Mouse (Mus musculus): ENCODE measurements around the gene Car11. TPM values are rescaled to one million over a fixed set of nuclear protein-coding genes. Genes with fewer than 3 reads are reported as not detected.
A peak's percentile ranks its signal among the peaks of the same experiment; 100 is the strongest.
"Not testable (repeated sequence)": the region's sequence is repeated elsewhere in the genome, so short reads cannot be mapped to it uniquely, and the experiment has no call there.

The Car11 gene
- polyA plus RNA-seq (2015; fragmentation: Nextera tagmentation; extraction: Ambion mirVana), result 10.7 and 11.6 TPM in 2 replicates

GRCm38 (mm10) chr7:45699523-45700141 is at the start of gene Car11:
Gene Car11, plus strand, starts transcription at chr7:45699843.
- no peak for ATAC-seq (ENCODE audit: low FRiP score, low TSS enrichment)

DNA sequence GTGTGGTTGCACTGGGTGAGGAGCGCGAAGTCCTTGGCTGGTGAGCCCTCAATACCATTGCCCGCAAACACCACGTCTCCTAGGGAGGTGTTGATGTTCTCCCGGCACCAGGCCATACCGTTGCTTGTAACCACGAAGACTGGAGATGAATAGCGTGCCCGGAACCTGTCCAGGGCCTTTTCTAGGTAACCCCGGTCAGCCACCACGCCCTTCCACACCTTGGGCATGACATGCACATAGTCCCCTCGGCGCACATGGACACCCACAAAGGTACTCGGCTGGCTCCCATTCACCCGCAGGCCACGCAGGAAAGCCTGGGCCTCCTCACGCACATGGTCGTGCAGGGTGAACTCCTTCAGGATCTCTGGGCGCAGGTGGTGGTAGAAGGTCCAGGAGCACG is 49.2 kb upstream of the Car11 start:
- WGBS, result 95% methylated on average over 19 of the region's 20 CpGs
- not testable (repeated sequence) for ATAC-seq (ENCODE audit: low FRiP score, low TSS enrichment); H3K9ac ChIP-seq (replicated peaks; ENCODE audit: low read length); H3K4me2 ChIP-seq (replicated peaks; ENCODE audit: low read depth, low read length); H3K36me3 ChIP-seq (ENCODE audit: insufficient read depth, low read length); H3K4me3 ChIP-seq (ENCODE audit: low read length); H3K9me3 ChIP-seq (ENCODE audit: low read length); H3K27me3 ChIP-seq (ENCODE audit: insufficient read depth, low read length); H3K4me1 ChIP-seq (ENCODE audit: insufficient read depth, low read length); H3K27ac ChIP-seq (ENCODE audit: low read length)

More at GRCm38 (mm10) chr7:45699523-45700141, at the start of gene Car11:
- H3K4me3 ChIP-seq (ENCODE audit: low read length), result peak within 1 kb of the TSS; percentile 51
- no peaks in the 10 kb centered on the region for H3K9me3 ChIP-seq (ENCODE audit: low read length)
- peak within 1 kb of the TSS; percentile 89 for H3K4me2 ChIP-seq (replicated peaks; ENCODE audit: low read depth, low read length)
- peaks cover 23% of the 10 kb centered on the region for H3K27me3 ChIP-seq (ENCODE audit: insufficient read depth, low read length)
- peak within 1 kb of the TSS; percentile 70 for H3K9ac ChIP-seq (replicated peaks; ENCODE audit: low read length)
- WGBS, result 2% methylated on average over 30 of the region's 36 CpGs
- H3K4me1 ChIP-seq (ENCODE audit: insufficient read depth, low read length), result peaks cover 28% of the 10 kb centered on the region
- no peak within 1 kb of the TSS for H3K27ac ChIP-seq (ENCODE audit: low read length)
- H3K36me3 ChIP-seq (ENCODE audit: insufficient read depth, low read length), result no peaks in the 10 kb centered on the region

DNA sequence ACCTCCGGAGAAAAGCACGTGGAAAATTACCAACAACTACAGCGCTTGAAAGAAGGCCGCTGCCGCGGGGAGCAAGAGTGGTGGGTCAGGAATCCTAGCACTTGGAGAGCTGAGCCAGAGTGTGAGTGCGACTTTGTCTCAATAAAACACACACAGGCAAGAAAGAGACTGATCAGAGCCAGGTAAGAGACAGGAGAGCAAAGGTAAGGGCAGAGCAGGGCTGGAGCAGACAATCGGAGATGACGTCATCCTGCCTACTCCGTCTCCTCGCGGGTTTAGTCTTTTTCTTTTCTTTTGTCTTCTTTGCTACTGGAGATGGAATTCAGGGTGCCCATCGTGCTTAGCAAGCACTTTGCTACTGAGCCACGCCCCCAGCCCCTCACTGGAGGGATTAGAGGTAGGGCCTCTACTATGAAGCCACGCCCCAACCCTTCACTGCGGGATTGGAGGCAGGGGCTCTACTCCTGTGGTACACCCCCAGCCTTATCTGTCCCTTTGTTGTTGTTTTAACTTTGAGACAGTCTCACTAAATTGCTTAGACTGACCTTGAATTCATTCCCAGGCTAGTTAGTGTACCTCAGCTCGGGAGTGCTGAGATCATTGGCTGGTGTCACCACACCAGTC is 45.1 kb upstream of the Car11 start:
- Histone ChIP-seq H3K27ac (ENCODE audit: low read length) (no peak overlapping the region), H3K27me3 (ENCODE audit: insufficient read depth, low read length) (no peaks in the 10 kb centered on the region), H3K4me1 (ENCODE audit: insufficient read depth, low read length) (no peaks in the 10 kb centered on the region; the same call in 1 of the 2 replicates), H3K9ac (replicated peaks; ENCODE audit: low read length) (no peak overlapping the region), H3K4me2 (replicated peaks; ENCODE audit: low read depth, low read length) (peak overlapping the region; percentile 39), H3K36me3 (ENCODE audit: insufficient read depth, low read length) (no peaks in the 10 kb centered on the region), H3K9me3 (ENCODE audit: low read length) (peaks cover 6% of the 10 kb centered on the region), H3K4me3 (ENCODE audit: low read length) (0 out of 2 replicates have a peak overlapping the region, but pooled peaks have one; percentile 7)
- 42% methylated on average over 17 of the region's 17 CpGs for WGBS
- no peak for ATAC-seq (ENCODE audit: low FRiP score, low TSS enrichment)

DNA sequence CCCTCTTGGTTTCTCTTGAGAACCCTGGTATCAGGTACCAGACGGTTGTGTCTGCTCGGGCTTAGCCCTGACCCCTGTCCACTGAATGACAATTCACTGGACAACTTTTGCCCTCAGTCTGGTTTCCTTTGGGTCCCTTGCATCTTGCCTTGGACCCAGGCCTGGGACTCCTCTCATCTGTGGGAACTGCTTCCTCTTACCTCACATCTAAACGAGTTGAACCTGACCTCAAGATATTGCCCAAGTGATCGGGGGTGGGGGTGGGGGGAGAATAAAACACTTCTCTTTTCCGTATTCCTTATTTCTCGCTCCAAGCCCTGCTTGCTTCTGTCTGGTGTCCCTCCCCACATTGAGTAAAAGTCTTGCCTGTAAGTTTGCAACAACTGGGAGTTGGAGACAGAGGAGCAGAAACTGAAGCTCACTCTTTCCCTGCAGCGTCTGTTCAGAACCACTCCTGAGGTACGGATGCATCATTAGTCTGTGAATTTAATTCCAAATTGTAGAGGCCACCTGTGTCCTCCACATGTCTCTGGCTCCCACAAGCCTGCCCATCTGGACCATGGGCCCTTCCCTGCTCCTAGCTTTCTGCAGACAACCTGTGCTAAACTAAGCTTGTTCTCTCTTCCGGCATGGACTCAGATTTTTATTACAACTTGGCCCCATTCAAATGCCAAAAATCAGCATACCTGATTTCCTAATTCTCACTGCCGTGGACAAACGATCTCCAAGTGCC is 38.7 kb upstream of the Car11 start:
- H3K4me2 ChIP-seq (replicated peaks; ENCODE audit: low read depth, low read length), result no peak overlapping the region
- peaks cover 16% of the 10 kb centered on the region for H3K4me1 ChIP-seq (ENCODE audit: insufficient read depth, low read length)
- H3K4me3 ChIP-seq (ENCODE audit: low read length), result no peak overlapping the region
- H3K9me3 ChIP-seq (ENCODE audit: low read length), result peaks cover 6% of the 10 kb centered on the region
- no peak overlapping the region for H3K9ac ChIP-seq (replicated peaks; ENCODE audit: low read length)
- no peak overlapping the region for H3K27ac ChIP-seq (ENCODE audit: low read length)
- ATAC-seq (ENCODE audit: low FRiP score, low TSS enrichment), result no peak
- WGBS, result 64% methylated on average over 11 of the region's 11 CpGs
- no peaks in the 10 kb centered on the region for H3K36me3 ChIP-seq (ENCODE audit: insufficient read depth, low read length)
- H3K27me3 ChIP-seq (ENCODE audit: insufficient read depth, low read length), result no peaks in the 10 kb centered on the region

DNA sequence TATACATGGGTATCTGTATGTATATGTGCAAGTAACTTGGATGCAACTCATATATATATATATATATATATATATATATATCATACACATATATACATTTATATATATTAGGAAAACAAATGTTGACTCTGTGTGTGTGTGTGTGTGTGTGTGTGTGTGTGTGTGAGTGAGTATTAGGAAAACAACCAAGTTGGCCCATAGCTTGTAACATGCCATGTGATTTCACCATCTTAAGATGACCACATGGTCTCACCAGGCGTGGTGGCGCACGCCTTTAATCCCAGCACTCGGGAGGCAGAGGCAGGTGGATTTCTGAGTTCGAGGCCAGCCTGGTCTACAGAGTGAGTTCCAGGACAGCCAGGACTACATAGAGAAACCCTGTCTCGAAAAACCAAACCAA is 37.9 kb upstream of the Car11 start:
- not testable (repeated sequence) for H3K27ac ChIP-seq (ENCODE audit: low read length); H3K36me3 ChIP-seq (ENCODE audit: insufficient read depth, low read length); H3K9ac ChIP-seq (replicated peaks; ENCODE audit: low read length); ATAC-seq (ENCODE audit: low FRiP score, low TSS enrichment); H3K4me2 ChIP-seq (replicated peaks; ENCODE audit: low read depth, low read length); H3K4me3 ChIP-seq (ENCODE audit: low read length); H3K9me3 ChIP-seq (ENCODE audit: low read length); H3K27me3 ChIP-seq (ENCODE audit: insufficient read depth, low read length)
- H3K4me1 ChIP-seq (ENCODE audit: insufficient read depth, low read length), result peaks cover 16% of the 10 kb centered on the region
- WGBS, result 91% methylated on average over 6 of the region's 6 CpGs

- WGBS, result 43% methylated on average over 13 of the region's 13 CpGs
- Histone ChIP-seq H3K9ac (replicated peaks; ENCODE audit: low read length) (0 out of 2 replicates have a peak overlapping the region, but pooled peaks have one; percentile 26), H3K27ac (ENCODE audit: low read length) (no peak overlapping the region), H3K4me1 (ENCODE audit: insufficient read depth, low read length) (peaks cover 19% of the 10 kb centered on the region), H3K9me3 (ENCODE audit: low read length) (peaks cover 4% of the 10 kb centered on the region; the same call in 1 of the 2 replicates), H3K4me3 (ENCODE audit: low read length) (no peak overlapping the region), H3K36me3 (ENCODE audit: insufficient read depth, low read length) (no peaks in the 10 kb centered on the region), H3K27me3 (ENCODE audit: insufficient read depth, low read length) (no peaks in the 10 kb centered on the region), H3K4me2 (replicated peaks; ENCODE audit: low read depth, low read length) (0 out of 2 replicates have a peak overlapping the region, but pooled peaks have one; percentile 10)
- ATAC-seq (ENCODE audit: low FRiP score, low TSS enrichment), result peak; percentile 64
Observed at GRCm38 (mm10) chr7:45665303-45666138, 34.1 kb upstream of the Car11 start.

- peak; percentile 42; the same call in 1 of the 2 replicates for ATAC-seq (ENCODE audit: low FRiP score, low TSS enrichment)
- Histone ChIP-seq H3K27ac (ENCODE audit: low read length) (no peak within 1 kb of the TSS), H3K4me2 (replicated peaks; ENCODE audit: low read depth, low read length) (0 out of 2 replicates have a peak within 1 kb of the TSS, but pooled peaks have one; percentile 10), H3K27me3 (ENCODE audit: insufficient read depth, low read length) (no peaks in the 10 kb centered on the region), H3K36me3 (ENCODE audit: insufficient read depth, low read length) (no peaks in the 10 kb centered on the region), H3K9ac (replicated peaks; ENCODE audit: low read length) (0 out of 2 replicates have a peak within 1 kb of the TSS, but pooled peaks have one; percentile 26), H3K4me1 (ENCODE audit: insufficient read depth, low read length) (peaks cover 19% of the 10 kb centered on the region), H3K4me3 (ENCODE audit: low read length) (no peak within 1 kb of the TSS), H3K9me3 (ENCODE audit: low read length) (peaks cover 4% of the 10 kb centered on the region; the same call in 1 of the 2 replicates)
- 74% methylated on average over 7 of the region's 7 CpGs for WGBS
Observed at GRCm38 (mm10) chr7:45666161-45666560, 33.5 kb upstream of the Car11 start, which contains the start of gene Fut2. Gene Fut2, minus strand, starts transcription at chr7:45666394.

DNA sequence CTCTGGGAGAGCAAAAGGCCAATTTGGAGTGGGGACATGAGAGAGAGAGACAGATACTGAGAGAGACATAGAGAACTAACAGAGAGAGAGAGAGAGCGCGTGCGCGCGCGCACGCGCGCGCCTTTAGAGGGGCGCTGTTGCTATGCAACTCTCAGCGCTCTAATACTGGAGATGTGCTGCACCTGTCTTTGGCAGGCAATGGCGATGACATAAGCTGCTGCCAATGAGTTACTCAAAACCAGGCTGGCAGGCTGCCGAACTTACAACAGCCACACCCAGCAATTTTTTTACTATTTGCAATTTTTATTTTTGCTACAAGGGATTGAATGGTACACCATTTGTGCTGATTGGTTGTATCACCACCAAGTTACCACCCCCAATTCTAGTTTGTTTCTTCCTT is 31.9 kb upstream of the Car11 start:
- H3K27ac ChIP-seq (ENCODE audit: low read length), result no peak overlapping the region
- peaks cover 4% of the 10 kb centered on the region; the same call in 1 of the 2 replicates for H3K9me3 ChIP-seq (ENCODE audit: low read length)
- no peak overlapping the region for H3K4me3 ChIP-seq (ENCODE audit: low read length)
- 86% methylated on average over 14 of the region's 14 CpGs for WGBS
- no peaks in the 10 kb centered on the region for H3K36me3 ChIP-seq (ENCODE audit: insufficient read depth, low read length)
- H3K9ac ChIP-seq (replicated peaks; ENCODE audit: low read length), result no peak overlapping the region
- no peak overlapping the region for H3K4me2 ChIP-seq (replicated peaks; ENCODE audit: low read depth, low read length)
- peaks cover 19% of the 10 kb centered on the region for H3K4me1 ChIP-seq (ENCODE audit: insufficient read depth, low read length)
- ATAC-seq (ENCODE audit: low FRiP score, low TSS enrichment), result no peak
- no peaks in the 10 kb centered on the region for H3K27me3 ChIP-seq (ENCODE audit: insufficient read depth, low read length)

- H3K4me2 ChIP-seq (replicated peaks; ENCODE audit: low read depth, low read length), result no peak overlapping the region
- H3K9ac ChIP-seq (replicated peaks; ENCODE audit: low read length), result no peak overlapping the region
- 93% methylated on average over 9 of the region's 9 CpGs for WGBS
- no peaks in the 10 kb centered on the region for H3K36me3 ChIP-seq (ENCODE audit: insufficient read depth, low read length)
- H3K27ac ChIP-seq (ENCODE audit: low read length), result no peak overlapping the region
- peaks cover 19% of the 10 kb centered on the region for H3K4me1 ChIP-seq (ENCODE audit: insufficient read depth, low read length)
- H3K27me3 ChIP-seq (ENCODE audit: insufficient read depth, low read length), result no peaks in the 10 kb centered on the region
- H3K9me3 ChIP-seq (ENCODE audit: low read length), result peaks cover 4% of the 10 kb centered on the region; the same call in 1 of the 2 replicates
- ATAC-seq (ENCODE audit: low FRiP score, low TSS enrichment), result no peak
- no peak overlapping the region for H3K4me3 ChIP-seq (ENCODE audit: low read length)
Observed at GRCm38 (mm10) chr7:45668921-45669320, 30.7 kb upstream of the Car11 start.
